Mouse (Mus musculus): Measurements from ENCODE around the gene Itgb1bp1. TPM values are rescaled to one million over a fixed set of nuclear protein-coding genes. Genes with fewer than 3 reads are reported as not detected.

Gene Itgb1bp1
- total and polyA plus RNA-seq, 3 experiments, result 18.8 to 97.0 (median 82.2) TPM

DNA sequence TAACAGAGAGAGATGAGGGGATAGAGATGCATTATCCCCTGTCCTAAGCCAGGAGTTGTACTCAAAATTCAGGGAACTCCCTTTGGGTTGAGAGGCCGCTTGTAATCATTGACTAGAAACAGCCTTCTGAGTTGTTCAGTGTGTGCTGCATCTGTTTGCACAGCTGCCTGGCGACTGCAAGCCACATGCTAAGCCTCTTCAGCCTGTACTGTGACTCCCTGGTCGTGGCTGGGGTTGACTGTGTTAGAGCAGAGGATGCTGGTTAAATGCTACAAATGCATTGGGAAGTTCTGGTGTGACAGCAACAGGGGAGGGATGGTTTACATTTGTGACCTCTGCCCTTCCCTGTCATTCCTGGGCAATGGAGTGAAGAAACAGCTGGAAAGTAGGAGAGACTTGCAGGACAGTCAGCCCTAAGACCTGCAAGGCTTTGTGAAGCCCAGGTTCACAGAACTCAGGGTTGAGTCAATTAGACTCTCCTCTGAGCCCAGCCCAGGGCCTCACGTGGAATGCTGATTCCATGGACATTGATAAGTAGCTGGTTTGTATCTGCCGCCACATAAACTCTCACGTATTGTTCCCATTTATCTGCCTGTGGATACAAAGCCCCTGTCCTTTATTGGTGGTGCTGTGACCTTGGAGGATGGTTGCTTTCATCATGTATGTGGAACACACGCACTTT is 38.2 kb downstream of the Itgb1bp1 start:
- no peak for DNase-seq

DNA sequence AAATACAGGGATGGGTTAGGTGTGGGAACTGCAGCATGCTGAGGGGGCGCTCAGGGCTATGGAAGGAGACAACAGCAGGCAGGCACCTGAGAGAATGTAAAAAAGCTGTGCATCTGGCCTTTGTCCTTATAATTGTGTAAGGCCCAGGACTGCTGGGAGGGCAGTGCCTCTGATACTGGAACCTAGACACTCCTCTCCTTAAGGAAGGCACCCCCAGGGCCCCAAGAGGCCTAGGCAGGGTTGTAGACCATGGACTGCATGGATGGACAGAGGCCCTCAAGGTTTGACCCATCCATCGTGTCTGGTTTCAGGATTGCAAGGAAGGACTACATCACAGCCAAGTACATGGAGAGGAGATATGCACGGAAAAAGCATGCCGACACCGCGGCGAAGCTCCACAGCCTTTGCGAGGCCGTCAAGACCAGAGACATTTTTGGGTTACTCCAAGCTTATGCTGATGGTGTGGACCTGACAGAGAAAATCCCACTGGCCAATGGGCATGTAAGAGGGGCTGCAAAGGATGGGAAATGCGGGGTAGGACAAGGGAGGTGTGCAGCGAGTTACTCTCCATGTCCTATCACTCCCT is 41.6 kb downstream of the Itgb1bp1 start:
- DNase-seq, result no peak

DNA sequence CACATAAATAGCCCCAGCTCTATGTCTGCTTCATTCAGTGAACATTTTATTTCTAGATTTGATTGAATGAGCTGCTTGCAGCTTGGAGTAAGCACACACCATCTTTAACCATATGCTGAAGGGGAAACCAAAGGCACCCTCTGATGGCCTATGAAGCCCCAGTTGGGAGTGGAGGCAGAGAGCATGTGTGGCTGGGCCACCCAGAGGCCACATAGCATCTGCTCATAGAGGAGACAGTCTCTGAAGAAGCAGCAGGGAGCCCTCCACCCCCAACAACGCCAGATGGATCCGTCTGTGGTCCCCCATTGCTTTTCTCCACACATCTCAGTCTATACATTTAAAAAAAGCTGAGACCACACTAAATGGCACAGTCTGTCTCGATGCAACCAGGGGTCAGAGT is 44.1 kb downstream of the Itgb1bp1 start:
- no peak for DNase-seq

DNA sequence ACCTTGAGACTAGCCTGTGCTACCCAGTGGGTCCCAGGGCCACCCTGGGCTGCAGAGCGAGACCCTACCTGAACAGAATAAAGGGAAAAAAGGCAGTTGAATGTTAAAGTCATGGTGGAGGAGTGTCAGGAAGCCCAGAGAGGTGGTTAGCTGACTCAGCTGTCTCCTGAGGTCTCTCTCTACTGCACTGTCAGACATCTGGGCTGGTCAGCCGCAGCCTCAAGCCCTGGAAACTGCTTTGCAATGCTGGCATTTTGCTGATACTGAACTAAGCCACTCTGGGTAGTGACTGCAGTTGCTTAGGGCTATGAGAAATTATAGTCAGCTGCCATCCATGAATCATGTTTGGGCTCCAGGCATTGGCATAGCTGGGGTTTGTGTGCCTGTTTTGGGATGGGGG is 51.5 kb downstream of the Itgb1bp1 start:
- DNase-seq, result no peak

DNA sequence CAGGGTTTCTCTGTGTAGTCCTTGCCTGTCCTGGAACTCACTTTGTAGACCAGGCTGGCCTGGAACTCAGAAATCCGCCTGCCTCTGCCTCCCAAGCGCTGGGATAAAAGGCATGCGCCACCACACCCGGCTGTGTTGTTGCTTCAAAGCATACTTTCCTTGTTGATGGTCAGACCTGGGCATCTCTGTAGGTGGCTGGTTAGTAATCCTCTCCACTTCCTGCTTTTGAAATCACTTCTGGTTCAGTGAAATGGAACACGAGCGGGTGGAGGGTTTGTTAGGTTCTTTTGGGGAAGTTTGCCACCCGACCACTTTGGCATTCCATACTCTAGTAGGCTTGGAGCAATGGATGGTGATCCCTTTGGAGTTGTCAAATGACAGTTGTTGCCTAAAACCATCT is 52.4 kb downstream of the Itgb1bp1 start:
- no peak for DNase-seq

DNA sequence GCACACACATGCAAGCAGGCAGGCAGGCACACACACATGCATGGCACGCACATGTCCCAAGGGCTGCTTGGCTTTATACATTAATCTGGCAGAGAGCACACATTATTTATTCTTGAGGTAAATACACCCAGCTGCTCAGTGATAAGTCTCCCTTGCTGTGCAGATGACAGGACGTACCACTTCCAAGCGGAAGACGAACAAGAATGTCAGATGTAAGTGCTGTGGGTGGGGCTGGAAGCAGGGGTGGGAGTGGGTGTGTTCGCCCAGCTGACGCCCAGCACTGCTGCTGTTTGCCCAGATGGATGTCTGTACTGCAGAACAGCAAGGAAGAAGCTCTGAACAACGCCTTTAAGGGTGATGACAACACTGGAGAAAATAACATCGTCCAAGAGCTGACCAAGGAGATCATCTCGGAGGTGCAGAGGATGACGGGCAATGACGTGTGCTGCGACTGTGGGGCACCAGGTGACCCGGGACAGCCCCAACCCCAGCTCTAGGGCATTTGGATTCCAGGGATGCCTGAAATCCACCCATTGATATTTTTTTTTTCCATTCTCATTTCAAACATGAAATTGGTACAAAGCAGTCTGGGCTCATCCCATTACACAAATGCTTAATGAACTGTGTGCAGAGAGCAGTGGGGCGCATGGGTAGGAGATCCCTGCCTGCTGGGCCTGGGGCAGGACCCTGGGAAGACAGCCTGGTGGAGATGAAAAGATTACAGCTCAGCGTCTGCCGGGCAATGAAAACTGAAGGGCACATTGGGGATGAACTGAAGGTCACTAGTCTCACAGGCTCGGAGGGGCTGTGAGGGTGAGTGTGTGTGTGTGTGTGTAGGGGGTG is 56.8 kb downstream of the Itgb1bp1 start:
- DNase-seq, result no peak

DNA sequence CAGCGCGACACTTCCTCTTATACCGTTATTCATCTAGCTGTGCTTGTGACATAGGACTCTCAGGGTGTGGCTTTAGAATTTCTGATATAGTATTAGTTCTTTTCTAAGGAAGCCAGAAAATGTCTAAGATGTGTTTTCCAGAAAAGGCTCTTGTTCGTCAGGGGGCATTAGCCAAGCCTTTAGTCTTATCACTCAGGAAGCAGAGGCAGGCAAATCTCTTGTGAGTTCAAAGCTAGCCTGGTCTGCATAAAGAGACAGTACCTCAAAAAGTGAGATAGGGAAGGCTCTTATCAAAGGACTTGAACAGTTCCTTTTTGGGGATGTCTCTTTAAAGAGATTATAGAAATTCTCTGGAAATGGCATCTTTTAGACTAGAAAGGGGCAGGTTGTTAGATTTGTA is 57.4 kb downstream of the Itgb1bp1 start:
- DNase-seq, result no peak

DNA sequence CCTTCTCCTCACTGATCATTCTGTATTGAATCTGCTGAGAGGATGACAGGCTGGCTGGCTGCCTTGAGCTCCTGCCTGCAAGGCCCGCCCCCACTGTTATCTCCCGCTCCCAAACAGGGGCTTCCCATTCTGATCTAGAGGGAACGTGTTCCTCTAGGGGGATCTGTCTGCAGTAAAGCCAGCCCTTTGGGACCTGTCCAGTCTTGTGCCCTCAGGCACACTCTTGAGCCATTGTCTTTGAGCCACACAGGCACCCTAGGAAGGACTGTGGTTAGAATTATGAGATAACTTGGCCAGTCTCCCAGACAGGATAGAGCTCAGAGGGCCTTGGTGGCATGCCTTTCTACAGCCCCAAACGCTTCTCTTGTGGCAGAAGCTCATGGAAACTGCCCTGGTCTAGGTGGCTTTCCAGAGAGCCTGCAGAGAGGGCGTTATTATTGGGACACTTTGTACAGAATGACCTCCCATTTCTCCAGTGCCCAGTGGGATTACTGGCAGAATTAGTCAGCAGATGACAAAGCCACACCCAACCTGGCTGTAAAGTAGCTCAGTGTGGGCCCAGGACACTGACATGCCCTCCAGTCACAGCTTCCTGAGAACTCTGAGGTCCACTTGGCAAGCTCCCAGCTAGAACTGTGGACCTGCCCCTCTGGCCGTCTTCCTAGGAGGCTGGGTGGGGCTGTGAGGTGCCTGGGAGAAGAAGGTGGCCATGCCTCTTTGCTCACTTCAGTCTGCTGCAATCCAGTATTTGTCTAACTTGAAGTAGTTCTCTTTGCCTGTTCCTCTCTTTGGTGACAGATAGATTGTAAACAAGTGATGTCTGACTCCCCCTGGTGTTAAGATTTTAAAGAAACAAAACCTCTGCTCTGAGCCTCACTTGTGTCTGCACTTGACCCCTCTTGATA is 58.8 kb downstream of the Itgb1bp1 start:
- peak; percentile 88 for DNase-seq

DNA sequence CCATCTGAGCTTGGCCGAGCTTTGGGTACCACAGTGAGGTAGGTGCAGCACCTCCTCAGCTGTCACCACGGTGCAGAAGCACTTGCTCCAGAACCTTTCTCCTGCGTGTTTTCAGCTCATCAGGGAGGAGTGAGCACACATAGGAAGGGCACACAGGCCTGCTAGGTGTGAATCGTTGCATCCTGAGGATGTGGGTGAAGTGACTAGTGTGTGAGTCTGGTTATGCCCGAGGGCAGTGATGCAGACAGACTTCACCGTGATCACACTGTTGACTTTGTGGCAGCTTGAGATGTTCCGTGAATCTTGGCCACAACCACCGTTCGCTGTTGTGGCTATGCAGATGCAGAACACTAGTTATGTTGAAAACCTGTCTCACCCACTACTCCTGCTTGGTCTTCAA is 59.8 kb downstream of the Itgb1bp1 start:
- no peak for DNase-seq

DNA sequence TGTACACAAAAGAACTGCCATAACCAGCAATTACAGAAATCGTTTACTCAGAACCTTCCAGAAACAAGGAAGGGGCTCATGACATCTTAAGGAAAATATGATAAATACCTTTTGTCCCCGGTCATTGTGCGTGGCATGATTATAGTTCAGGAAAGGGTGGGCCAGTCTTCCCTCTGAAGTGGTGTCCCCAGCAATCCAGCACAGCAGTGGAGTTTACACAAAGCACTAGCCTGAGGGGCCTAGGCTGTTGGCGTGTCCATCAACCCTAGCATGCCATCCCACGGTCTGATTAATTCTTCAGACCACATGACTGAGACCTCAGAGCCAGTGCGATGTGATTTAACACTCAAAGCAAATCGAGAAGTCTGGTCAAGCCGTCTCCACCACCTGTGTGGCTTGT is 60.7 kb downstream of the Itgb1bp1 start:
- DNase-seq, result no peak

DNA sequence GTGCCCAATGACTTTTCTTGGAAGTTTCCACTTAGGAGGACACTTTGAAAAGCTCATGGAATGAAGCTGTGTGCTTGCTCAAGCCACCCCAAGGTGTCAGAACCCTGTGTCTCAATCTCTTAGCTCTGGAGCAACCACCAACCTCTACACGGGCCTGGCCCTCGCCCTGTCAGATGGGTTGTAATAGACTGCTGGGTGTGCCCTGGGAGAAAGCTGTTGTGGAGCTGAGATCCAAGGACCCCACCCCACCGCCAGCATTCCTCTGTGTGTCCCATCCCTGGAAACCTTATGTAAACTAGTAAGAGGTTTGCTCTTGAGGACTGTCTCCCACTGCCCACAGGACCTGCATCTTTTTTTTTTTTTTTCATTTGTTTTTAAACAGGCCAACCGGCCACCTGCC is 62.2 kb downstream of the Itgb1bp1 start:
- peak; percentile 14 for DNase-seq

DNA sequence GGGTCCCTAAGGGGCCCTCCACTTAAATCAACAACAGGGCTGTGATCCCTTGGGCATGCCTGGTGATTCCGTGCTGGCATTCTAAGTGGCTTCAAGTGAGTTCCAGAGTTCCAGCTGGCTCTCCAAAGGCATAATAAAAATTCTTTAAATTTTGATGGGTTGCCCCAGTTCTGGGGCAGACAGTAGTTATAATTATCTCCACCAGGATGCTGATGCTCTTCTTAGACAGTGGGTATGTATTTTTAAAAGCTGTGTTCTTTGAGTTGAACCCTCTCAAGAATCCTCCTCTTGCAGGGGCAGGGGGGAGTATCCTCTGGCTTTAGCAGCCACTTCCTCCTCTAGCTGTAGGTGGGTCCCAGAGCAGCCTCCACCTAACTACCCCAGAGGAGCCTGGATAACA is 65.5 kb downstream of the Itgb1bp1 start:
- DNase-seq, result no peak

DNA sequence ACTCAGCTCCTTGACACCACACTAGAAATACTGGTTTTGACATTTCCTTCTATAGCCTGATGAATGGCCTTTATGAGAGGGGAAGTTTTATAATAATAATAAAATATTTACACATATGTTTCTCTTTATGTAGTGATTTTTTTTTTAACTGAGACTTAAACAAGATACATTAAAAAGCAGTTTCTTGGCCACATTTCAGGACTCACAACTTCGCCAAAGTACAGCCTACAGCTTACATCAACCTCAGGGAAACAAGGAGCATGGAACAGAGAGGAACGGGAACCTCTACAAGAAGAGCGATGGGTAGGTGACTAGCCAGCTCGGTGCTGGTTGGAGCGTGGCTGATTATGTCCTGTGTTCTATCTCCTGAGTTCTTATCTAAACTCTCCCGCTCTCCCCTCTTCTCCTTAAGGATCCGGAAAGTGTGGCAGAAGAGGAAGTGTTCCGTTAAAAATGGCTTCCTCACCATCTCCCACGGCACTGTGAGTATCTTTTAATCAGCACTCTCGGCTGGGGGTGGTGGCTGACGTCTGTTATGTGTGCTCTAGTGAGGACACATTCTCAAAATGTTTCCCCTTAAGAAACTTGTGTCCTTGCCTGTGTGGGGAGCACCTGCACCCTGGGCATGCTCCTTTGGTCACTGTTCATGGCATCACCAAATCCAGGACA is 68.2 kb downstream of the Itgb1bp1 start:
- DNase-seq, result no peak

DNA sequence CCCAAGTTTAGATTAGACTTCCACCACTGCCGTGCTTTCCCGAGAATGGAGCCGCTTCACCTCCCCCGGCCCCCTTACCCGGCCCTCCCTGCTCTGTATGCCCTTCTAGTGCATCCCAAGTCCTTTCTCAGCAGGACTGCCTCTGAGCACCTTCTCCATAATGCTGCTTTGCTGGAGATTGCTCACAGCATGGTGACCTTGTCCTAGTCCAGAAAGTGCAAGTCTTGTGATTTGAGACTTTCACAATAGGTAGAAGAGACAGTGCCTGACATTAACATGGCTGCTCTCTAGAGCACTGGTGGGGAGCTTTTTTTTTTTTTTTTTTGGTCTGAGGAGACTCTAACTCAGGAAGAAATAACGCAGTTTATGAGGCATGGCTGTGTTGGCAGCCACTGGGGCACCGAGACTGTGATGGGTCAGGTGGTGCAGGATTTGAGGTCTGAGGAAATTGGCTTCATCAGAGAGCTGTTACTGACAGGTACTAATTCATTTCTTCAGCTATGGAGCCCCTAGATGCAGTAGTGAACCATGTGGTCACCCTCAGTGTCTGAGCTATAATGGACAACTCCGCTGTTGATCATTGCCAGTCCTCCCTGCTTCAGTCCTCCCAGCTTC is 71.4 kb downstream of the Itgb1bp1 start:
- peak; percentile 52 for DNase-seq

DNA sequence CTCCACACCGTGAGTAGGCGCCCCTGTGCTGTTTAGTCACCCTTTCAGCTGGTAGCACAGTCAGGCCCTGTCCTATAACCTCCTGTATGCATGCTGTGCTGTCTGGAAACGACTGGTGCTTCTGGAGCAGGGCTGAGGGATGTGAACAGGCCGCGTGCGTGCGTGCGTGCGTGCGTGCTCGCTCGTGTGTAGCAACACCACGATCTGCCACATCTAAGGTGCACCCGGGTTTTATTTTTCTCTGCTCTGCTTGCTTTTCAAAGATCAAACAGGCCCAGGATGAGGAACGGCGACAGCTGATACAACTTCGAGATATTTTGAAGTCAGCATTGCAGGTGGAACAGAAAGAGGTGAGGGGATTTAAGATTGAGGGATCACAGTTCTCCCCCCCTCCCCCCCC is 73.2 kb downstream of the Itgb1bp1 start:
- DNase-seq, result no peak

DNA sequence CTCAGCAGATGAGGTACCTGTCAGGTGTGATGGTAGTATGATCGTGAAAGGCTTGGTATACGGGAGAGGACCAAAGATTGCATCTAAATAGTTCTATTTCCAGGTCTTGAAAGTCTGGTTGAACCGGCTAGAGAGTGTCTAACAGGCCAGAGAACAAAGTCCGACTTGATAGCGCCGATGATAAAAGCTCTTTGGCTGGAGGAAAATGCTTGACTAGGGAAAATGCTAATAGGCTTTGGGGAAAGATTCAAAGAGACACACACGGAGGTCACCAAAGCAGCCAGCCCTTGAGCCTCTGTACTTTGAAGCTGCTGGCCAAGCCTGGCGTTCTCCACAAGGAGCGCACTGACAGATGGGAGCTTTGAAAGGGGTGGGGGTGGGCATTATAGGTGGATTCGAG is 76.8 kb downstream of the Itgb1bp1 start:
- DNase-seq, result no peak

DNA sequence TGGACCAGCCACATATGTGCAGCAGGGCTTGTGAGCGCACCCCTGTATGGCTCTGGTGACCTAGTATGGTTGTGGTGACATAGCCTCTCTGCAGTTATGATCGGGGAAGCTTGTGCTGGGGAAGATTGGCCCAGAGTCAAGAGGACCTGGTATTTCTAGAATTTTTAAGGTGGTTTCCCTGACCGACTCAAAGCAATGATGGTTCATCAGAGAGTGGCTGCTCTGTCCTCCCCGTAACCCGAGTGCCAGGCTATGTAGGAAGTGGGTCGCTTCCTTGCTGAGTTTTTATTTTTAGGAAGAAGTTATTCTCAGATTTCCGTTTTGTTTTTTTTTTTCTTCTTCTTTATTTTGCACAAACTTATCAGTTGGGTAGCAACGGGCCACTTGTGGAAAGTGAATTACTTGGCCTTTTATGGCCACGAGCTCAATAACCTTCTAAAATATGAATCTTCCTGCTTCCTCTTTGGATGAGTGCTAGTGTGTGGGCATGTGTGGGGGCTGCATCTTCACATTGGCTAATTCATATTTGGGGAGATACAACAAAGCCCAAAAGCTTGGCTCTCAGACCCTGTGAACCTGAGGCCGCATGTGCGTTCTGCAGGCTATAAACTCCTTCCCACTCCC is 77.8 kb downstream of the Itgb1bp1 start:
- no peak for DNase-seq

DNA sequence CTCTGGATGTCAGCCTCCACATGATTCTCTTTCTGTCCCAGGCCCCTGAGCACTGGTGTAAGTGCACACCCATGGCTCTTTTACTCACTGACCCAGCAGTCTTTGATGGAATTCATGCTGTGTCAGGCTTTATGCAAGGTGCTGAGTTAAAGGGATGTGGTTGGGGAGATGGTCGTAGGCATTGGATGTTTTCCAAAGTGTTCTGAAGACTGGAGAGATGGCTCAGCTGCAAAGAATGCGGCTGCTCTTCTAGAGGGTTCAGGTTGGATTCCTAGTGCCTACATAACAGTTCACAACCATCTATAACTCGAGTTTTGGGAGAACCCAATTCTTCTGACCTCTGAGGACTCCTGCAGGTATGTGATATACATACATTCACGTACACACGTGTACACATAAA is 78.7 kb downstream of the Itgb1bp1 start:
- no peak for DNase-seq

DNA sequence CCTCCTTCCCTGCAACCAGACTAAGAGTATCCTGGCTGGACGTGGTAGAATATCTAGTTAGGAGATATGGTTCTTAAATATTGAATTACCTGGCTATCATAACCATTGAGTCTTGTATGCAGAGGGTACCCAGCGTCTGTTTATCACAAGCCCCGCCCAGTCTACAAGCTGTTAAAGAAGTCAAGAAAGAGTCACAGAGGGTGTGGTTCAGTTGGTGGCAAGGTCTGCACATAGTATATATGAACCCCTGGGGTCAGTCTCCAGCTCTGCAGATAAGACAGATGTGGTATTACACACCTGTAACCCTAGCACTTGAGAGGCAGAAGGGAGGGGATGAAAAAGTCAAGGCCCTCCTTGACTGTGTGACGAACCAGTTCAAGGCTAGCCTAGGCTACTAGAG is 80.3 kb downstream of the Itgb1bp1 start:
- no peak for DNase-seq

DNA sequence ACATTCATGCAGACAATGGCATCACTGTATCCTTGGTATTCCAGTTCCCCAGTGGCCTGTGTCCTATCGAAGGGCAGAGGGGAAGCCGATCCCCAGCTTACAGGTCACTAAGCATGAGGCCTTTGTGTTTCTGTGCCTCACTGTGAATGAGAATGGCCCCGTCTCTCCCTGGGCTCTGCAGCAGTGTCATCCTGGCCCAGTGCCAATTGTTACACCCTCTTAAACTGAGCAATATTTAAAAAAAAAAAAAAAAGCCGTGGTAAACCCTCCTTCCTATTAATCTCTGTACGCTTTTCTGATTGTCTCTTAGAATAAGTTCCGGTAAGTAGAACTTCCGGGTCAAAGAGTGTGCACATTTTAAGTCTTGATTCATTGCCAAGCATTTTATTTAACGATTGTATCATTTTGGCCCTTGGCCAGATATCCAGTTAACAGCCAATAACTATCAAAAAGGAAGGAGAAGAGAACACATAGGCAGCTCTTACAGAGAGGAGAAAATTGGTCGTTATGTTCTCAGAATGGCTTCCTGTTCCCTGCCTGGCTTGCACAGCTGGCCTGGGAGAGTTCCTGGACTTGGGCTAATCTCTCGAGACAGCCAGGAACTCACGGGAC is 81.3 kb downstream of the Itgb1bp1 start:
- peak; percentile 39 for DNase-seq
